Mouse (Mus musculus): ENCODE results near the gene Itih2. TPM values are rescaled to one million over a fixed set of nuclear protein-coding genes. Genes with fewer than 3 reads are reported as not detected.

Itih2 gene
- 2.3 and 4.4 TPM in 2 replicates for polyA plus RNA-seq (2015; fragmentation: Nextera tagmentation; extraction: Ambion mirVana)

GRCm38 (mm10) chr2:10131296-10131695 lies at the start of gene Itih2:
Gene Itih2 (minus strand): TSS chr2:10131396.
- Histone ChIP-seq H3K4me2 (no peak within 1 kb of the TSS), H3K4me1 (peaks cover 4% of the 10 kb centered on the region; the same call in 1 of the 2 replicates), H3K27me3 (no peaks in the 10 kb centered on the region), H3K9me3 (replicated peaks) (no peaks in the 10 kb centered on the region), H3K9ac (no peak within 1 kb of the TSS), H3K4me3 (replicated peaks) (no peak within 1 kb of the TSS), H3K36me3 (no peaks in the 10 kb centered on the region), H3K27ac (no peak within 1 kb of the TSS)
- ATAC-seq (replicated peaks; ENCODE audit: low FRiP score) = no peak
- WGBS = 90% methylated on average over 4 of the region's 4 CpGs

DNA sequence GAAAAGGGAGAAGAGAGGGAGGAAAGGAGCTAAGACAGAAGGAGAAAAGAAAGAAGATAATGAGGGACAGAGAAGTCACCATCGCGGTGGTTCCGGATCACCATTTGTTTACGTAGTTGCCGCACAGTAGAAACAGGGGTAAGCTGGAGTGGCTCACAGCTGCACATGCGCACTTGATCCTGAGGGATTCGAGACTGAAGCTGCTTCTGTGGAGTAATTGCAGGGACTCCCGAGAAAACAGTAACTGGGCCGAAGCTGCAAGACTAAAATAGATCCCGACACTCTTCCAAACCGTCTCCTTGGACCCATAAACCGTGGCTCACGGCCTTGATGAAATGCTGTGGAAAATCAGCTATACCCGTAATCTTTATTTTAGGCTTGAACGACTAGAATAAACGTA lies 38.8 kb upstream of the Itih2 start:
- ATAC-seq (replicated peaks; ENCODE audit: low FRiP score) = no peak
- no peaks in the 10 kb centered on the region for H3K36me3 ChIP-seq
- WGBS = 89% methylated on average over 16 of the region's 16 CpGs
- H3K9me3 ChIP-seq (replicated peaks) = no peaks in the 10 kb centered on the region
- H3K4me1 ChIP-seq = no peaks in the 10 kb centered on the region
- no peak overlapping the region for H3K4me3 ChIP-seq (replicated peaks)
- no peak overlapping the region for H3K4me2 ChIP-seq
- no peak overlapping the region for H3K27ac ChIP-seq
- no peaks in the 10 kb centered on the region for H3K27me3 ChIP-seq
- H3K9ac ChIP-seq = no peak overlapping the region

DNA sequence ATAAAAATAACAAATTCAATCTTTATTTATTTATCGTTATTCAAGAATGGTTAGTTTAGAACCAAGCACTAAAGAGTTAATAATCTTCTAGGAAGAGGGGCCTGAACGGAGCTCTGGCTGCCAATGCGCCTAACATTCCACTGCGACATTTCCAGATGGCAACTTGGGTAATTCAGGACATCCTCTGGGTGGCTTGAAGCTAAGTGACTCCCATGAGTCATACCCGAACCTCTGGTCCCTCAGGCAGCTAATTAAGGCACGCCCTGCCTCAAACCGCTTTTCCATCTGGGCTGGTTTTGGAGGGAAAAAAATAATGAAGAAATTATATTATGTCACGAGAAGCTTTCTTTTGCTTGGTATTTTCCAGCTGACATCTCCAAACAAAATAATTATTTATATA lies 36.8 kb upstream of the Itih2 start:
- Histone ChIP-seq H3K4me3 (replicated peaks) (no peak overlapping the region), H3K36me3 (no peaks in the 10 kb centered on the region), H3K27ac (no peak overlapping the region), H3K4me1 (no peaks in the 10 kb centered on the region), H3K9me3 (replicated peaks) (no peaks in the 10 kb centered on the region), H3K9ac (no peak overlapping the region), H3K4me2 (no peak overlapping the region), H3K27me3 (no peaks in the 10 kb centered on the region)
- WGBS = 60% methylated on average over 8 of the region's 8 CpGs
- ATAC-seq (replicated peaks; ENCODE audit: low FRiP score) = no peak

- H3K4me1 ChIP-seq = no peaks in the 10 kb centered on the region
- H3K4me2 ChIP-seq = no peak overlapping the region
- H3K4me3 ChIP-seq (replicated peaks) = no peak overlapping the region
- H3K9ac ChIP-seq = no peak overlapping the region
- 89% methylated on average over 11 of the region's 11 CpGs for WGBS
- H3K36me3 ChIP-seq = no peaks in the 10 kb centered on the region
- ATAC-seq (replicated peaks; ENCODE audit: low FRiP score) = no peak
- H3K27me3 ChIP-seq = no peaks in the 10 kb centered on the region
- no peak overlapping the region for H3K27ac ChIP-seq
- no peaks in the 10 kb centered on the region for H3K9me3 ChIP-seq (replicated peaks)
Measured at GRCm38 (mm10) chr2:10167283-10167682, 36.1 kb upstream of the Itih2 start.

DNA sequence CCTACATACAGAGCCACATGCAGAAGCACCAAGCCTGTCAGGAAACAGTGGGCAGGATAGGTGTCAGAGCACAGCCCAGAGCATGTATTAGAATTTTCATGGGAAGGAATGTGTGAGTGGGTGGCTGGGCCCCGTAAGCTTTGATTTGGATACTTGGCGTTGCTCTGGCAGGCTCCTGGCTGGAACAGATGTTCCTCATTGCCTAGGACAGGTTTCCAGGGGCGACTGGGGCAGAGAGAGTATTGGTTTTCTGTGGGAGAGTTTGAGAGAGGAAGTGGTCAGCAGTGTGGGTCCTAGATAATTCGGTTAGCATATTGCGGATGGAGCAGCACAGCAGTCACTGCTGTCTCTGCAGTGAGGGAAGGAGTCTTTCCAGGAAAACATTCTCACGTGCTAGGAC lies 35.4 kb upstream of the Itih2 start:
- H3K4me2 ChIP-seq = no peak overlapping the region
- no peak overlapping the region for H3K27ac ChIP-seq
- H3K9ac ChIP-seq = no peak overlapping the region
- no peaks in the 10 kb centered on the region for H3K9me3 ChIP-seq (replicated peaks)
- ATAC-seq (replicated peaks; ENCODE audit: low FRiP score) = no peak
- H3K27me3 ChIP-seq = no peaks in the 10 kb centered on the region
- H3K4me1 ChIP-seq = no peaks in the 10 kb centered on the region
- no peak overlapping the region for H3K4me3 ChIP-seq (replicated peaks)
- no peaks in the 10 kb centered on the region for H3K36me3 ChIP-seq
- 28% methylated on average over 6 of the region's 6 CpGs for WGBS

GRCm38 (mm10) chr2:10162011-10162410 lies 30.8 kb upstream of the Itih2 start:
- H3K36me3 ChIP-seq = no peaks in the 10 kb centered on the region
- H3K4me1 ChIP-seq = no peaks in the 10 kb centered on the region
- H3K27me3 ChIP-seq = no peaks in the 10 kb centered on the region
- H3K9ac ChIP-seq = no peak overlapping the region
- H3K27ac ChIP-seq = no peak overlapping the region
- WGBS = 91% methylated on average over 4 of the region's 4 CpGs
- H3K9me3 ChIP-seq (replicated peaks) = no peaks in the 10 kb centered on the region
- no peak for ATAC-seq (replicated peaks; ENCODE audit: low FRiP score)
- H3K4me3 ChIP-seq (replicated peaks) = no peak overlapping the region
- H3K4me2 ChIP-seq = no peak overlapping the region

GRCm38 (mm10) chr2:10157184-10157583 lies 26.0 kb upstream of the Itih2 start:
- WGBS = 55% methylated on average over 10 of the region's 10 CpGs
- H3K27ac ChIP-seq = no peak overlapping the region
- H3K9ac ChIP-seq = no peak overlapping the region
- no peaks in the 10 kb centered on the region for H3K36me3 ChIP-seq
- H3K9me3 ChIP-seq (replicated peaks) = no peaks in the 10 kb centered on the region
- H3K4me2 ChIP-seq = no peak overlapping the region
- peaks cover 15% of the 10 kb centered on the region for H3K4me1 ChIP-seq
- H3K27me3 ChIP-seq = no peaks in the 10 kb centered on the region
- ATAC-seq (replicated peaks; ENCODE audit: low FRiP score) = no peak
- no peak overlapping the region for H3K4me3 ChIP-seq (replicated peaks)

GRCm38 (mm10) chr2:10153201-10154075 lies 22.2 kb upstream of the Itih2 start, which contains the start of gene Itih5:
Gene Itih5 (plus strand): TSS chr2:10153571.
- Histone ChIP-seq H3K9ac (peak within 1 kb of the TSS; percentile 44), H3K27ac (no peak within 1 kb of the TSS), H3K4me1 (peaks cover 15% of the 10 kb centered on the region), H3K36me3 (no peaks in the 10 kb centered on the region), H3K4me2 (peak within 1 kb of the TSS; percentile 96), H3K27me3 (no peaks in the 10 kb centered on the region), H3K4me3 (replicated peaks) (peak within 1 kb of the TSS; percentile 54), H3K9me3 (replicated peaks) (no peaks in the 10 kb centered on the region)
- 6% methylated on average over 26 of the region's 27 CpGs for WGBS
- peak; percentile 87 for ATAC-seq (replicated peaks; ENCODE audit: low FRiP score)

DNA sequence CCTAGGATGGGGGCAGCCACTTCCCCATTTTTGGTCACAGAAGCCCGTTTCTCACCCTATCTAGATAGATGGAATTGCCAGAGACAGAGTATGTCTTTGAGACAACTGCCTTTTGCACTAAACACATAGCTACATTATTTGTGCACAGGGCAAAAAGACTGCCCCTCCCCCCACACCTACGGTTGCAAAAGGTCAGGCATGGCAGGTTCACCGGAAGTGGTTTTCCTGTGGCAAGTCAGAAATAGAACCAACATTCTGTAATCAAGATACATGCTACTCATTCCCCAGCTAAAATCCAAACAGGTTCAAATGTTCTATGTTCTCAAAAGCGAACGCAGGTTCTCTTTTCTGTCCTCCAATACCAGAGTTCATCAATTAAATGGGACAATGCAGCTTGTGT lies 21.4 kb upstream of the Itih2 start:
- Histone ChIP-seq H3K27ac (no peak overlapping the region), H3K4me2 (no peak overlapping the region; the same call in 1 of the 2 replicates), H3K27me3 (no peaks in the 10 kb centered on the region), H3K36me3 (no peaks in the 10 kb centered on the region), H3K4me3 (replicated peaks) (no peak overlapping the region), H3K9me3 (replicated peaks) (no peaks in the 10 kb centered on the region), H3K4me1 (peaks cover 15% of the 10 kb centered on the region), H3K9ac (no peak overlapping the region)
- no peak for ATAC-seq (replicated peaks; ENCODE audit: low FRiP score)
- 77% methylated on average over 5 of the region's 5 CpGs for WGBS

- H3K4me2 ChIP-seq = no peak overlapping the region
- H3K27ac ChIP-seq = no peak overlapping the region
- no peaks in the 10 kb centered on the region for H3K9me3 ChIP-seq (replicated peaks)
- H3K4me1 ChIP-seq = no peaks in the 10 kb centered on the region
- H3K4me3 ChIP-seq (replicated peaks) = no peak overlapping the region
- H3K36me3 ChIP-seq = no peaks in the 10 kb centered on the region
- no peak overlapping the region for H3K9ac ChIP-seq
- WGBS = 75% methylated on average over 8 of the region's 8 CpGs
- no peak for ATAC-seq (replicated peaks; ENCODE audit: low FRiP score)
- H3K27me3 ChIP-seq = no peaks in the 10 kb centered on the region
Measured at GRCm38 (mm10) chr2:10147176-10147575, 16.0 kb upstream of the Itih2 start.

- H3K4me3 ChIP-seq (replicated peaks) = no peak overlapping the region
- WGBS = 29% methylated on average over 6 of the region's 6 CpGs
- H3K9me3 ChIP-seq (replicated peaks) = no peaks in the 10 kb centered on the region
- H3K4me1 ChIP-seq = no peaks in the 10 kb centered on the region
- H3K27me3 ChIP-seq = peaks cover 4% of the 10 kb centered on the region; the same call in 1 of the 2 replicates
- no peak overlapping the region for H3K27ac ChIP-seq
- no peak for ATAC-seq (replicated peaks; ENCODE audit: low FRiP score)
- no peak overlapping the region for H3K4me2 ChIP-seq
- H3K36me3 ChIP-seq = no peaks in the 10 kb centered on the region
- no peak overlapping the region for H3K9ac ChIP-seq
Measured at GRCm38 (mm10) chr2:10145514-10145913, 14.3 kb upstream of the Itih2 start.

- ATAC-seq (replicated peaks; ENCODE audit: low FRiP score) = peak; percentile 93
- WGBS = 33% methylated on average over 8 of the region's 8 CpGs
- Histone ChIP-seq H3K4me1 (no peaks in the 10 kb centered on the region), H3K9ac (no peak overlapping the region), H3K36me3 (no peaks in the 10 kb centered on the region), H3K27me3 (peaks cover 4% of the 10 kb centered on the region; the same call in 1 of the 2 replicates), H3K9me3 (replicated peaks) (no peaks in the 10 kb centered on the region), H3K27ac (no peak overlapping the region), H3K4me2 (no peak overlapping the region), H3K4me3 (replicated peaks) (no peak overlapping the region)
Measured at GRCm38 (mm10) chr2:10142472-10143454, 11.6 kb upstream of the Itih2 start.
